Mouse (Mus musculus) myocyte (in vitro differentiated cells): ENCODE measurements around the gene Gpx3.
A peak's percentile ranks its signal among the peaks of the same experiment; 100 is the strongest.

ENCODE experiments used
- CEBPB ChIP-seq: IDR thresholded peaks from 2 replicates; pipeline ENCODE4 v1.6.1; 2011; ENCODE audit warnings: mild to moderate bottlenecking, moderate library complexity; ENCODE audit not compliant: poor library complexity, insufficient read depth, severe bottlenecking
- E2F4 ChIP-seq: IDR thresholded peaks from one replicate; pipeline ENCODE4 v1.6.1; 2011; ENCODE audit warnings: mild to moderate bottlenecking, control low read depth, moderate library complexity; ENCODE audit not compliant: insufficient read depth
- MAX ChIP-seq: IDR thresholded peaks from one replicate; pipeline ENCODE4 v1.6.1; 2011; ENCODE audit warnings: low read depth, mild to moderate bottlenecking, control low read depth
- MYOD1 ChIP-seq, 3 experiments: IDR thresholded peaks; one replicate each; pipeline ENCODE4 v1.6.1; 2011; ENCODE audit warnings: control low read depth in 2 of 3, low read depth in 2 of 3, mild to moderate bottlenecking in 2 of 3, moderate library complexity in 1 of 3; ENCODE audit not compliant: insufficient read length in 2 of 3, control insufficient read depth in 1 of 3
- MYOG ChIP-seq, 3 experiments: IDR thresholded peaks; one replicate each; pipeline ENCODE4 v1.6.1; 2011; ENCODE audit warnings: control low read depth in 2 of 3, low read depth in 2 of 3, mild to moderate bottlenecking in 2 of 3; ENCODE audit not compliant: insufficient read length in 2 of 3, control insufficient read depth in 1 of 3, insufficient read depth in 1 of 3
- POLR2A ChIP-seq: IDR thresholded peaks from one replicate; pipeline ENCODE4 v1.6.1; 2011; ENCODE audit warnings: low read depth, mild to moderate bottlenecking, control low read depth, moderate library complexity; ENCODE audit not compliant: insufficient read length
- POLR2AphosphoS2 ChIP-seq: IDR thresholded peaks from one replicate; pipeline ENCODE4 v1.6.1; 2011; ENCODE audit warnings: low read depth, control low read depth; ENCODE audit not compliant: insufficient read length
- USF1 ChIP-seq: IDR thresholded peaks from one replicate; pipeline ENCODE4 v1.6.1; 2011; ENCODE audit warnings: low read depth, mild to moderate bottlenecking, control low read depth, moderate library complexity

DNA sequence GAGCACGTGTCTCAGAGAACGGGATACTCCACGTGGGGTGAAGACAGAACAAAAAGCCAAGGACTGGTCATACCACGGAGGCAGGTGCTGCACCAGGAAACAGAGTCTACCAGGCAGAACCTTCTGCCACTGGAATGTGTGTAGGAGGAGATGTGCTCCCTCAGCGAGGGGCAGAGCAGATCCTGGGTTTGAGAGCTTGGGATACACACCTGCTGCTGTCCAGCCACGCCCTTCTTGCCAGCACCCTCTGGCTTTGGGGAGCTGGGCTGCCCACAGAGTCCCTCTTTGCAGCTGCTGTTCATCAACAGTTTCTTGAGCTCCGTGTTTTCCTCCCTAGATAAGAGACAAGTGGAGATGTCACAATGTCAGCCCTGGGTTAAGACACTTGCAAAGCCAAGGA lies 26.6 kb downstream of the Gpx3 start:
- TF ChIP-seq POLR2A (no peak), CEBPB (no peak), MAX (no peak), POLR2AphosphoS2 (no peak), MYOD1 (IDR thresholded peaks at IDR 0.05; ENCODE audit: control insufficient read depth in 1 of 3, insufficient read length in 2 of 3, low read depth in 2 of 3) (peak in 2 of 3 experiments; percentile 81 to 94), USF1 (peak; percentile 30), E2F4 (no peak), MYOG (IDR thresholded peaks at IDR 0.05; ENCODE audit: control insufficient read depth in 1 of 3, insufficient read depth in 1 of 3, insufficient read length in 2 of 3, low read depth in 2 of 3) (peak in 2 of 3 experiments; percentile 80 to 95)
